Mouse (Mus musculus): ENCODE data around the gene Thumpd1.
A peak's percentile ranks its signal among the peaks of the same experiment; 100 is the strongest.

DNA sequence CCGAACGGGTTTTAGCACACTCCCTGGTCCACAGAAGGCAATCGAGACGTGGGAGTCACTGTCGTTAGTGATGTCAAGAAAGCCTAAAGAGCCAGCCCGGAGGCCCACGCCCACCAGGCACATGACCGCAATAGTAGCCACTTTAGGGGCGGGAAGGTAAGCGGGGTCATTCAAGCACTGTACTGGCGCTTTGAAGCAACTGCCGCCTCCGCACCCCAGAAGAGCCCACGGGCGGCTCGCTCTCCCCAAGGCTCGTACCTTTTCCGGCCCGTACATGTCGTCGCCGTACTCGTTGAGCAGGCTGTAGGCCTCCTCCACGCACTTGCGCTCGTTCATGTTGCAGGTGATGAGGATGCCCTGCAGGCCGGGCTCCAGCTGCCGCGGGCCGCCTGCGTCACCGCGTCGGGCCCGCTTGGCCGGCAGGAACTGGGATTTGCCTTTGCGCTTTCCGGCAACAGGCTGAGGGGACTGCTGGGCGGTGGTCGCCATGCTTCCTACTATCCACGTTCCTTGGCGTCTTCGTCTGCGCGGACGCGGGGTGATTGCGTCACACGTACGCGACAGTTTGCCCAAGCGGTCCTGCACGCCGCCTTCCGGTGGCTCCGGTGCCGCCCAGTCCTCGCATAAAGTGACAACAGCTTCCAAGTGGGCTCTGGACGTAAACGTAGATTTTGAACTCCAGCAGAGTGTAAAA lies at the start of gene Thumpd1:
- TF ChIP-seq POLR2A (IDR thresholded peaks at IDR 0.05; ENCODE audit: borderline replicate concordance, extremely low read depth, low read depth, low read length): peak; percentile 84; the same call in 1 of the 2 replicates
- TF ChIP-seq CTCF (IDR thresholded peaks at IDR 0.05; ENCODE audit: insufficient read depth, low read length): peak; percentile 41; the same call in 1 of the 2 replicates

Measured in lung, adult 2 months (tissue).